Mouse (Mus musculus) ES-Bruce4 (cell line): ENCODE measurements around the gene Ddit4.

Source experiments
- CTCF ChIP-seq: IDR thresholded peaks from one replicate; pipeline ENCODE4 v1.8.1; 2011; ENCODE audit warnings: low read depth, low read length
- EP300 ChIP-seq: IDR thresholded peaks from 2 replicates; pipeline ENCODE4 v1.6.1; 2011; ENCODE audit warnings: low read depth, low read length; ENCODE audit not compliant: insufficient read depth
- POLR2A ChIP-seq: IDR thresholded peaks from one replicate; pipeline ENCODE4 v1.8.1; 2011; ENCODE audit warnings: low read length; ENCODE audit not compliant: insufficient read depth

- TF ChIP-seq CTCF (no peak), EP300 (no peak), POLR2A (no peak)
Measured at GRCm38 (mm10) chr10:59981336-59981735, 29.7 kb upstream of the Ddit4 start.
